Mouse (Mus musculus) heart, embryonic 12.5 days (tissue): ENCODE measurements at regions not wholly inside any gene's neighbourhood (a gene's known extent, or its start where the extent isn't known, plus 50 kb on each side); places are given as distances from the start of the nearest gene placed in this dataset.
A peak's percentile ranks its signal among the peaks of the same experiment; 100 is the strongest.

Source experiments
- ATAC-seq: fragments of 200-750 bp; cut with Nextera tagmentation; 2 replicates; pipeline ENCODE4 v1.8.0; 2017; ENCODE audit warnings: moderate TSS enrichment, moderate library complexity; ENCODE audit not compliant: insufficient number of reproducible peaks, low FRiP score
- H3K27ac ChIP-seq: fragments of 300-500 bp; sonication (generic); 2 replicates; pipeline ENCODE4 v1.5.1; 2016; ENCODE audit warnings: mild to moderate bottlenecking, moderate library complexity; ENCODE audit not compliant: poor library complexity, severe bottlenecking
- H3K27me3 ChIP-seq: fragments of 300-500 bp; sonication (generic); replicated peaks from 2 replicates; pipeline ENCODE4 v1.6.1; 2016; ENCODE audit warnings: mild to moderate bottlenecking, moderate library complexity
- H3K36me3 ChIP-seq: fragments of 300-500 bp; sonication (generic); 2 replicates; pipeline ENCODE4 v1.6.1; 2016; ENCODE audit warnings: mild to moderate bottlenecking, moderate library complexity
- H3K4me1 ChIP-seq: fragments of 300-500 bp; sonication (generic); replicated peaks from 2 replicates; pipeline ENCODE4 v1.6.1; 2016; ENCODE audit warnings: mild to moderate bottlenecking
- H3K4me2 ChIP-seq: fragments of 300-500 bp; sonication (generic); 2 replicates; pipeline ENCODE4 v1.6.1; 2016; ENCODE audit warnings: mild to moderate bottlenecking, moderate library complexity
- H3K4me3 ChIP-seq: fragments of 300-500 bp; sonication (generic); 2 replicates; pipeline ENCODE4 v1.5.1; 2016; ENCODE audit warnings: mild to moderate bottlenecking
- H3K9ac ChIP-seq: fragments of 300-500 bp; sonication (generic); 2 replicates; pipeline ENCODE4 v1.6.1; 2016; ENCODE audit warnings: mild to moderate bottlenecking, moderate library complexity
- H3K9me3 ChIP-seq: fragments of 300-500 bp; sonication (generic); replicated peaks from 2 replicates; pipeline ENCODE4 v1.6.1; 2016; ENCODE audit warnings: mild to moderate bottlenecking, moderate library complexity
- WGBS: fragments of 180-500 bp; shearing (Covaris S2); methylation state at CpG from one replicate; pipeline ENCODE4 v1.1.7; 2016; 5-methylcytosine and 5-hydroxymethylcytosine counted together

DNA sequence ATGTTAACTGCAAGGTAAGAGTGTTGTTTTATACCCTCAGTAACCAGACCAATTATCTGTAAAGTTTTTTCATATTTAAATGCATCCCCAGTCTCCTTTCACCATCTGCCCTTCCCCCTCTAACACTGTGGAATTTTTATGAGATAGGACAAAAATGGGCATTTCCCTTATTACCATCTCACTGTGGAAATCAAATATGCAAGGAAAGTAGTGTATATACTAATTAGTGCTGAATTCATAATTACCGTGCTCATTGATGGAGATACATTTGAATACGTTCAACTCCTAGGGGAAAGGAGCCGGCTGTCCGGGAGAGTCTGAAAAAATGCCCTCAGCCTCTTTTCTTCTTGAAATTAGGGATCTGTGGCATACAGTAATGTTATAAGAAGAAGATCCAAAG, 394.4 kb upstream of the Mgmt start:
- Histone ChIP-seq H3K4me1 (peaks cover 42% of the 10 kb centered on the region), H3K36me3 (no peaks in the 10 kb centered on the region), H3K27me3 (peaks cover 60% of the 10 kb centered on the region), H3K4me2 (no peak overlapping the region), H3K9ac (no peak overlapping the region), H3K4me3 (no peak overlapping the region), H3K9me3 (no peaks in the 10 kb centered on the region), H3K27ac (no peak overlapping the region)
- ATAC-seq = no peak
- WGBS = 90% methylated on average over 4 of the region's 4 CpGs

- Histone ChIP-seq H3K4me1 (peaks cover 37% of the 10 kb centered on the region), H3K27me3 (peaks cover 57% of the 10 kb centered on the region), H3K4me2 (no peak overlapping the region), H3K27ac (no peak overlapping the region), H3K9ac (no peak overlapping the region), H3K9me3 (no peaks in the 10 kb centered on the region), H3K36me3 (no peaks in the 10 kb centered on the region), H3K4me3 (no peak overlapping the region)
- no peak for ATAC-seq
- 85% methylated on average over 7 of the region's 7 CpGs for WGBS
Measured at GRCm38 (mm10) chr7:136501094-136501493, 393.3 kb upstream of the Mgmt start.

DNA sequence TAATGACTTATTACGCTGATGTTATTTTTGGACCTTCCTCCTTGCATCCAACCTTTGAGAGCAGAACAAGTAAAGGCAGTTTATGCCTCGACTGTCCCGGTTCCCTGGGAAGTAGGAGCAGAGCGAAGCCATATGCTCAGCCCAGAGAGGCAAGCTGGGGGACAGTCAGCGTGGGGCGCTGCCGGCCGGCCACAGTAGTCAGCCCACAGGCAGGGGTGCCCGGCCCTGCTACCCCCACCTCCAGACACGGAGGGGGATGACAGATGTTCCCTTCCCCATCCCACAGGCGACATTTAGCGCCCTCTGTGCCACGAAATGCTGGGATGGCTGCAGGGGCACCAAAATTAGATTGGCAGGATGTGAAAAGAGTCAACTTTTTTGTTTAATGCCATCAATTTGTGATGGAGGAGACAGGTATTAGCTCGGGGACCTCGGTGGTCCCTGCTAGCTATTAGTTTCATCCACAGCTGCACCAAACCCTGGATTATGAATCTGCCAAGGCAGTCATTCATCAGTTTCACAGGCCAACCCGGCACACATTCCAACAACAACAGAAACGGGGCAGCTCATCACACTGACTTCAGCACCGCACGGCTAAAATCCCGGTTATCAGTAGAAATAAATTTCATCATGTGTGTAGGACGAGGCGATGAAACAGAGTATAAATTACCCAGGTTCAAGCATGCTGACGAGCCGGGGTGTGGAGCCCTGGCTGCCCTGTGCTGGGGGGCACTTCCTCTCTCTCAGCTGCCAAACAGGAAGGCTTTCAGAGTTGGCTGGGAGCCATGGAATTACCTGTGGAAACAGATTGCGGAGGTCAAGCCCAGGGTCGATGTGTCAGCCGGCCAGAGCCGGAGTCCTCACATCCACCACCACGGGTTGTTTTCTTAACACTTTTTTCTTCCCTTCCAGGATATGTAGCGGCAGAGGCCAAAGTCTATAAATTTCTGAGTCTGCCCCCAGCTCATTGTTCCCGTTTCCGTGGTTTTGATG, 392.3 kb upstream of the Mgmt start:
- Histone ChIP-seq H3K4me1 (peaks cover 27% of the 10 kb centered on the region), H3K4me2 (peak overlapping the region; percentile 32; the same call in 1 of the 2 replicates), H3K36me3 (no peaks in the 10 kb centered on the region), H3K27me3 (peaks cover 56% of the 10 kb centered on the region), H3K9me3 (no peaks in the 10 kb centered on the region), H3K27ac (no peak overlapping the region), H3K4me3 (no peak overlapping the region), H3K9ac (no peak overlapping the region)
- peak; percentile 79 for ATAC-seq
- WGBS = 44% methylated on average over 32 of the region's 32 CpGs

GRCm38 (mm10) chr7:136511389-136511788, 383.0 kb upstream of the Mgmt start:
- Histone ChIP-seq H3K4me2 (no peak overlapping the region), H3K27me3 (no peaks in the 10 kb centered on the region; the same call in none of the 2 replicates), H3K4me1 (peaks cover 20% of the 10 kb centered on the region), H3K9ac (no peak overlapping the region), H3K36me3 (no peaks in the 10 kb centered on the region), H3K4me3 (no peak overlapping the region), H3K9me3 (no peaks in the 10 kb centered on the region), H3K27ac (no peak overlapping the region)
- WGBS = 51% methylated on average over 6 of the region's 6 CpGs
- no peak for ATAC-seq

DNA sequence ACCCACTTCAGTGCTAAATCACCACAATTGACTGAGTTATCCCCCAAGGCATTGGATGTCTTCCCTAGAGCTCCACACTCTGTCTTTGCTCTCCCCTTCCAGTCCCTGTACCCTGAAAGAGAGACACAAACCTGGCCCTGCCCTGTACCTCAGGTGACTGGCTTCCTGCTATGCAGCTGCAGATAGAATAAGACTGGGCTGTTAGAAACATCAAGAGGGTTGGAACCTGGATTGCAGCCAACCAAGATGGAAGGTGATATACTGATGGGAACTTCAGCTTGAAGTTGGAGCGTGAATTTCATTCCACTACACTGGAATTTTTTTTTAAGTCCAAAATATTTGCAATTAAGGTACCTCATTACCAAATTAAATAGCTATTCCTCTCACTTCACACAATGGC, 379.0 kb upstream of the Mgmt start:
- Histone ChIP-seq H3K4me1 (peaks cover 10% of the 10 kb centered on the region; the same call in 1 of the 2 replicates), H3K4me2 (no peak overlapping the region), H3K9me3 (no peaks in the 10 kb centered on the region), H3K36me3 (no peaks in the 10 kb centered on the region), H3K27ac (no peak overlapping the region), H3K9ac (no peak overlapping the region), H3K27me3 (no peaks in the 10 kb centered on the region; the same call in 1 of the 2 replicates), H3K4me3 (no peak overlapping the region)
- 68% methylated on average over 1 of the region's 1 CpGs for WGBS
- ATAC-seq = no peak

DNA sequence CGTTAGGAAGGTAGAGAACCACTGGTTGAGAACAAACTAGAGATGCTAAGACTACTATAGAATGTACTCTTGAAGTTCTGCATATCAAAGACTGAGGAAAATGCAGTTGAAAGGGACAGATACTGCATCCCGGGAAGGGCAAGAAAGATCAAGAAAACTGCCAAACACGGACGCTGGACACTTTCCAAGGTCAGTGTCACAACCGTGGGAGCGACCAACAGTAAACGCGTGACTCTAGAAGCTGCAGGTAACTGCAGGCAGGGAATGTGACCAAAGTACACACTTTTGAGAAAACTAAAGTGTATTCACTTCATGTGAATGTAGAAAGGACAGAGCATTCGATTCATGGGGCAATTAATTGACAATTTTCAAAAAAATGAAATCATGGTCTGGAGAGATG, 368.6 kb upstream of the Mgmt start:
- no peaks in the 10 kb centered on the region for H3K9me3 ChIP-seq

DNA sequence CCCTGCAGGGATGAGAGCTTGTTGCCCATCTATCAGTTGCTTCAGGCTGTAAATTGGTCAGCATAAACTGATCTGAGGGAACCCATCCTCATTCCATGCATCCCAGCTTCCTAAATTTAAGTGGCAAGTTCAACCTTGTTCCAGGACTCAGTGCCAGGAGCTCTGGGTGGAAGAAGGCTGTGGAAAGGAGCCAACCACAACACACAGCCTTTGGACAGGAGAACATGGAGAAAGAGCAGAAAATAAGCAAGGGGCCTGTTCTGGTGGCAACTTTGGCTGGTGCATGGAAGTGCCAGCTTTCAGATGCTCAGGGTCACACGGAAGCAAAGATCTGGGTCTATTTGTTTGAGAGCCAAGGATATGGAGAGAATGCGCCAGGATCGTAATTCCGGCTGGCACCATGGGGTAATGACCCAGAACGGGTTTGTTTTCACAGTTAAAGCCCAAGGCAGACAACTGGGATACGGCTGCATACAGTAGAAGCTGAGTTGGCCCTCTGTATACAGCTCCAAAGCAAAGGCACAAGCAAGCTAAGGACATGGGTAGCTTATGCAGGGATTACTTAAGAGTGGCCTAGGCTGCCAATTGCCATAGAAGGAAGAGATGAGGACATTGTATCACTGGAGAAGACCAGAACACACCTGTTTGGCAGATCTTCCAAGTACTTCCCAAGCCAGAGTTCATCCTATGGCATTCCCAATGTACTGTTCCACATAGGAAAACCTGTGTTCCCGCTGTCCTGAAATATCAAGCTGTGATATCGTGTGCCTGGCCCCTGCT, 364.2 kb upstream of the Mgmt start:
- Histone ChIP-seq H3K27ac (no peak overlapping the region), H3K4me3 (no peak overlapping the region), H3K4me2 (no peak overlapping the region), H3K27me3 (no peaks in the 10 kb centered on the region), H3K9ac (no peak overlapping the region), H3K4me1 (no peaks in the 10 kb centered on the region), H3K36me3 (no peaks in the 10 kb centered on the region), H3K9me3 (no peaks in the 10 kb centered on the region)
- WGBS = 81% methylated on average over 8 of the region's 8 CpGs
- no peak for ATAC-seq

More for the DNA sequence above, 368.6 kb upstream of the Mgmt start:
- Histone ChIP-seq H3K36me3 (no peaks in the 10 kb centered on the region), H3K27me3 (no peaks in the 10 kb centered on the region), H3K9ac (no peak overlapping the region), H3K4me1 (no peaks in the 10 kb centered on the region), H3K4me2 (no peak overlapping the region), H3K4me3 (no peak overlapping the region), H3K27ac (no peak overlapping the region)
- 75% methylated on average over 9 of the region's 9 CpGs for WGBS
- no peak for ATAC-seq

DNA sequence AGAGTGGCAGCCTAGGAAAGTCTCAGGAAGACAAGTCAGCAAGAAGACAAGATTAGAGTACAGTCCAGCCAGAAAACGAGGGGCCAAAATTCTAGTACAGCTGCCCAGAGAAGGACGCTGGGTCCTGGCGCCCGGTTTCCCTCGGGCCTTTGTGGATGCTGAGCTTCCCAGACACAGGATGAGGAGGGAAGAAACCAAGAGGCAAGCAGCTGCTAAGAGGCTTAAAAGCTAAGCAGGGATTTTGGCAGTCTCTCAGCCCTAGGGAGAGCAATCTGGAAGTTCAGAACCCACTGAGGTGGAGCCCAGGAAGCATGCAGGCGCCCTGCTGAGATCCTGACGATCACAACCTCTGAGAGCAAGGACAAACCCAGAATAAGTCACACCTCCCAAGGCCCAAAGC, 363.1 kb upstream of the Mgmt start:
- Histone ChIP-seq H3K4me3 (no peak overlapping the region), H3K27ac (no peak overlapping the region), H3K36me3 (no peaks in the 10 kb centered on the region), H3K9me3 (no peaks in the 10 kb centered on the region), H3K9ac (no peak overlapping the region), H3K4me2 (no peak overlapping the region), H3K27me3 (no peaks in the 10 kb centered on the region), H3K4me1 (no peaks in the 10 kb centered on the region)
- ATAC-seq = no peak
- WGBS = 53% methylated on average over 7 of the region's 7 CpGs

GRCm38 (mm10) chr7:136541876-136542655, 352.3 kb upstream of the Mgmt start:
- no peaks in the 10 kb centered on the region for H3K36me3 ChIP-seq
- H3K4me1 ChIP-seq = 0 out of 2 replicates have a peak, but pooled peaks cover 4% of the 10 kb centered on the region
- ATAC-seq = no peak
- 0 out of 2 replicates have a peak, but pooled peaks cover 3% of the 10 kb centered on the region for H3K27me3 ChIP-seq
- no peak overlapping the region for H3K4me3 ChIP-seq
- no peak overlapping the region for H3K27ac ChIP-seq
- H3K9ac ChIP-seq = no peak overlapping the region
- H3K9me3 ChIP-seq = no peaks in the 10 kb centered on the region
- H3K4me2 ChIP-seq = no peak overlapping the region

DNA sequence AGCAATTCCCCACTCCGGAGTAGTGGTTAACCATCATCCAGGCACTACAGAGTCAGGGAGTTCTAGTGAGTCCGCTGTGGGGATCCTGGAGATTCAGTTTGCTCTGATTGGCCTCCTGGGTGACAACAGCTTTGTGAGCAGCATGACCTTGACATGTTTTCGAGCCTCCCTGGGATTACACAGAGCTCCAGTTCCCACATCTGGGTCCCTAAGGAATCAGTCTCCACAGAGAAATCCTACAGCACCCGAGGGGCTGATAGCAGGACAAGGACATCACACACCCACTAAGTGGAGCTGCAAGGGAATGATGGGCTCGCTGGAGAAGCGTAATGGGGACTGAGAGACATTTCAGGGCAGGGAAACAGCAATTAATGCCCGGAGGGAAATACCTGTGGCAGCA, 351.5 kb upstream of the Mgmt start:
- Histone ChIP-seq H3K4me2 (no peak overlapping the region), H3K4me3 (no peak overlapping the region), H3K36me3 (no peaks in the 10 kb centered on the region), H3K9me3 (no peaks in the 10 kb centered on the region), H3K27me3 (0 out of 2 replicates have a peak, but pooled peaks cover 3% of the 10 kb centered on the region), H3K9ac (no peak overlapping the region), H3K27ac (no peak overlapping the region), H3K4me1 (0 out of 2 replicates have a peak, but pooled peaks cover 4% of the 10 kb centered on the region)
- ATAC-seq = no peak
- WGBS = 68% methylated on average over 7 of the region's 7 CpGs
